Mouse (Mus musculus): ENCODE results near the gene Olfr1196. TPM values are rescaled to one million over a fixed set of nuclear protein-coding genes. Genes with fewer than 3 reads are reported as not detected.

Olfr1196 gene
- not detected for polyA plus RNA-seq (2014; fragmentation: Illumina TruSeq; extraction: RNeasy Lipid Tissue Mini Kit (QIAGEN cat#74804); ENCODE audit: low read depth, low replicate concordance)

GRCm38 (mm10) chr2:88704497-88704896, at the start of gene Olfr1196:
TSS of gene Olfr1196 (minus strand) at chr2:88704597.

DNA sequence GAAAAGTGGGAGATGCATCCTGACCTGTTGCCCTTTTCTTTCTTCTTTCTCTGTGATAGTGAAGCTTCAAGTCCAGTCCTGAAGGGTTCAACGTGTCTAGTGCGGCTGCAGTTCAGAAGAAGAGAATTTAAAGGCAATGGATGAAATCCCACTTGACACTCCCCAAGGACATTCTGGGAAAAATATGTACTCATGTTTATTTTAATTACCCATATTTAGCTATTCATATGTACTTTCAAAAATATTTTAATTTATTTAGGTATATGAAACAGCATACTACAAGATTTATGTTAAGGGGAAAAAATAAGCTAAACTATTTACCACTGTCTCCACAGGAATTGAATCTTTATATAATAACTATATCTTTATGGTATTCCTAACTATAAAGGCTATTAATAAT, 46.9 kb upstream of the Olfr1196 start, which contains the start of gene Olfr1198:
Olfr1198 (minus strand) TSS at position 101 of the 400 bp plus-strand sequence.

GRCm38 (mm10) chr2:88732266-88732665, 27.9 kb upstream of the Olfr1196 start, which contains the start of gene Olfr1197:
TSS of gene Olfr1197 (minus strand) at chr2:88732366.

GRCm38 (mm10) chr2:88689087-88689486, 15.3 kb downstream of the Olfr1196 start, which contains the start of gene Olfr1195:
TSS of gene Olfr1195 (minus strand) at chr2:88689187.

DNA sequence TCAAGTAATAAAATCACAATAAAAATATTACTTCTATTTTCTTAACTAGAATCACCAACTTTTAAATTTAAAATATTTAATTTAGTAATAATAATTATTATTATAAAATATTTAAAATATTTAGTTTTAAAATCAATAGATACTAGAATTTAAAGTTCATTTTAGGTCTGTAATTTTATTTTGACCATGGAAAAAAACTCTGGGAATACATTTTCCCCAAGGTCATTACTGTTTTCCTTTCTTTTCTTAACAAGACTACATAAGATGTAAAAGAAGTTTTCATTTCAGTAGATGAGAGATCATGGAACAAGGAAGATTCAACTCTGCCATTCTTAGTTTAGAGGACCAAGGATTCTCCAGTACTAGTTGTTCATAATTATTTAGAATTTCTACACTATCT, 29.1 kb downstream of the Olfr1196 start, which contains the start of gene Olfr1193:
Olfr1193 (plus strand) TSS at position 301 of the 400 bp plus-strand sequence.

DNA sequence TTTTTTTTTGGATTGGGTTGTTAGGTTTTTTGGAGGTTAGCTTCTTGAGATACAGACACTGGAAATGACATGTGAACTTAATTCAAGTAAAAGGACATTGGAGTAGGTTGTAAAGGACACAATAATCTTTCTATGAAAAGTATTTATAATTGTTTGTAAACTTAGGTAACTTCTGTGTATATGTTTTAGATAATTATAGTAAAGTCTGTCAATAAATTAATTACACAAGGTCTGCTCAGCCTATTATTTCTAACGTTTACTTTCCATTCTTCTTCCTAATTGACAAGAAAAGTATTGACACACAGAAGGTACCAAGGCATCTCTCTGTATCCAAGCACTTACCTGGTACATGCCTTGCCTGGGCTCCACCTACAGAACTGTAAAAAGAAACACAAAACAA, 56.2 kb downstream of the Olfr1196 start, which contains the start of gene Olfr1192-ps1:
Olfr1192-ps1 (plus strand) TSS at position 301 of the 400 bp plus-strand sequence.

Other genes with a start within 250 kb of the Olfr1196 start
- gene Olfr1183, start 249.7 kb downstream of the Olfr1196 start, polyA plus RNA-seq (2014; fragmentation: Illumina TruSeq; extraction: RNeasy Lipid Tissue Mini Kit (QIAGEN cat#74804); ENCODE audit: low read depth, low replicate concordance), result not detected
- gene Olfr1184, start 221.0 kb downstream of the Olfr1196 start, polyA plus RNA-seq (2014; fragmentation: Illumina TruSeq; extraction: RNeasy Lipid Tissue Mini Kit (QIAGEN cat#74804); ENCODE audit: low read depth, low replicate concordance), result not detected
- gene Olfr1185-ps1, start 211.3 kb downstream of the Olfr1196 start, polyA plus RNA-seq (2014; fragmentation: Illumina TruSeq; extraction: RNeasy Lipid Tissue Mini Kit (QIAGEN cat#74804); ENCODE audit: low read depth, low replicate concordance), result not detected
- not detected for gene Olfr1186, start 186.0 kb downstream of the Olfr1196 start, polyA plus RNA-seq (2014; fragmentation: Illumina TruSeq; extraction: RNeasy Lipid Tissue Mini Kit (QIAGEN cat#74804); ENCODE audit: low read depth, low replicate concordance)
- not detected for gene Olfr1188, start 147.7 kb downstream of the Olfr1196 start, polyA plus RNA-seq (2014; fragmentation: Illumina TruSeq; extraction: RNeasy Lipid Tissue Mini Kit (QIAGEN cat#74804); ENCODE audit: low read depth, low replicate concordance)
- gene Olfr1189, start 118.1 kb downstream of the Olfr1196 start, polyA plus RNA-seq (2014; fragmentation: Illumina TruSeq; extraction: RNeasy Lipid Tissue Mini Kit (QIAGEN cat#74804); ENCODE audit: low read depth, low replicate concordance), result not detected
- not detected for gene Olfr1191-ps1, start 64.1 kb downstream of the Olfr1196 start, polyA plus RNA-seq (2014; fragmentation: Illumina TruSeq; extraction: RNeasy Lipid Tissue Mini Kit (QIAGEN cat#74804); ENCODE audit: low read depth, low replicate concordance)
- gene Olfr1192-ps1, start 56.1 kb downstream of the Olfr1196 start, polyA plus RNA-seq (2014; fragmentation: Illumina TruSeq; extraction: RNeasy Lipid Tissue Mini Kit (QIAGEN cat#74804); ENCODE audit: low read depth, low replicate concordance), result not detected
- gene Olfr1193, start 29.0 kb downstream of the Olfr1196 start, polyA plus RNA-seq (2014; fragmentation: Illumina TruSeq; extraction: RNeasy Lipid Tissue Mini Kit (QIAGEN cat#74804); ENCODE audit: low read depth, low replicate concordance), result not detected
- not detected for gene Olfr1195, start 15.4 kb downstream of the Olfr1196 start, polyA plus RNA-seq (2014; fragmentation: Illumina TruSeq; extraction: RNeasy Lipid Tissue Mini Kit (QIAGEN cat#74804); ENCODE audit: low read depth, low replicate concordance)
- not detected for gene Olfr1197, start 27.8 kb upstream of the Olfr1196 start, polyA plus RNA-seq (2014; fragmentation: Illumina TruSeq; extraction: RNeasy Lipid Tissue Mini Kit (QIAGEN cat#74804); ENCODE audit: low read depth, low replicate concordance)
- not detected for gene Olfr1198, start 46.8 kb upstream of the Olfr1196 start, polyA plus RNA-seq (2014; fragmentation: Illumina TruSeq; extraction: RNeasy Lipid Tissue Mini Kit (QIAGEN cat#74804); ENCODE audit: low read depth, low replicate concordance)
- not detected for gene Olfr1199, start 55.9 kb upstream of the Olfr1196 start, polyA plus RNA-seq (2014; fragmentation: Illumina TruSeq; extraction: RNeasy Lipid Tissue Mini Kit (QIAGEN cat#74804); ENCODE audit: low read depth, low replicate concordance)
- not detected for gene Olfr1200, start 65.9 kb upstream of the Olfr1196 start, polyA plus RNA-seq (2014; fragmentation: Illumina TruSeq; extraction: RNeasy Lipid Tissue Mini Kit (QIAGEN cat#74804); ENCODE audit: low read depth, low replicate concordance)
- gene Olfr1201, start 88.4 kb upstream of the Olfr1196 start, polyA plus RNA-seq (2014; fragmentation: Illumina TruSeq; extraction: RNeasy Lipid Tissue Mini Kit (QIAGEN cat#74804); ENCODE audit: low read depth, low replicate concordance), result not detected
- gene Olfr1202, start 109.9 kb upstream of the Olfr1196 start, polyA plus RNA-seq (2014; fragmentation: Illumina TruSeq; extraction: RNeasy Lipid Tissue Mini Kit (QIAGEN cat#74804); ENCODE audit: low read depth, low replicate concordance), result not detected
- gene Olfr1205, start 125.1 kb upstream of the Olfr1196 start, polyA plus RNA-seq (2014; fragmentation: Illumina TruSeq; extraction: RNeasy Lipid Tissue Mini Kit (QIAGEN cat#74804); ENCODE audit: low read depth, low replicate concordance), result not detected
- not detected for gene Olfr1204, start 144.7 kb upstream of the Olfr1196 start, polyA plus RNA-seq (2014; fragmentation: Illumina TruSeq; extraction: RNeasy Lipid Tissue Mini Kit (QIAGEN cat#74804); ENCODE audit: low read depth, low replicate concordance)
- gene Olfr1206, start 158.6 kb upstream of the Olfr1196 start, polyA plus RNA-seq (2014; fragmentation: Illumina TruSeq; extraction: RNeasy Lipid Tissue Mini Kit (QIAGEN cat#74804); ENCODE audit: low read depth, low replicate concordance), result not detected
- not detected for gene Olfr1208, start 197.7 kb upstream of the Olfr1196 start, polyA plus RNA-seq (2014; fragmentation: Illumina TruSeq; extraction: RNeasy Lipid Tissue Mini Kit (QIAGEN cat#74804); ENCODE audit: low read depth, low replicate concordance)
- gene Olfr1209, start 210.6 kb upstream of the Olfr1196 start, polyA plus RNA-seq (2014; fragmentation: Illumina TruSeq; extraction: RNeasy Lipid Tissue Mini Kit (QIAGEN cat#74804); ENCODE audit: low read depth, low replicate concordance), result not detected
- not detected for gene Olfr1211, start 233.5 kb upstream of the Olfr1196 start, polyA plus RNA-seq (2014; fragmentation: Illumina TruSeq; extraction: RNeasy Lipid Tissue Mini Kit (QIAGEN cat#74804); ENCODE audit: low read depth, low replicate concordance)
- not detected for gene Olfr1212, start 249.4 kb upstream of the Olfr1196 start, polyA plus RNA-seq (2014; fragmentation: Illumina TruSeq; extraction: RNeasy Lipid Tissue Mini Kit (QIAGEN cat#74804); ENCODE audit: low read depth, low replicate concordance)

Data from liver, adult 10 weeks (tissue).